Mouse (Mus musculus) erythroblast, embryonic 14.5 days (primary cell): ENCODE measurements at regions not wholly inside any gene's neighbourhood (a gene's known extent, or its start where the extent isn't known, plus 50 kb on each side); places are given as distances from the start of the nearest gene placed in this dataset.

Source experiments
- GATA1 ChIP-seq: IDR thresholded peaks from 2 replicates; pipeline ENCODE4 v1.6.1; 2012; ENCODE audit warnings: low read length, inconsistent platforms, mixed read lengths
- TAL1 ChIP-seq: IDR thresholded peaks from 3 replicates; pipeline ENCODE4 v1.6.1; 2012; ENCODE audit warnings: low read length, inconsistent platforms, mixed read lengths

GRCm38 (mm10) chr1:164988982-164989381, 53.7 kb upstream of the Xcl1 start:
- no peak for TF ChIP-seq GATA1
- TF ChIP-seq TAL1 = no peak
